Mouse (Mus musculus): Measurements from ENCODE around the gene Rhox1. TPM values are rescaled to one million over a fixed set of nuclear protein-coding genes. Genes with fewer than 3 reads are reported as not detected.

Gene Rhox1
- not detected for polyA plus RNA-seq (2017; shearing (Covaris generic))

GRCm38 (mm10) chrX:37222158-37222557 is at the start of gene Rhox1:
Gene Rhox1, minus strand, starts transcription at chrX:37222258.

GRCm38 (mm10) chrX:37265038-37265437 is 43.0 kb upstream of the Rhox1 start, which contains the start of gene Rhox4a:
Gene Rhox4a, plus strand, starts transcription at chrX:37265338.

GRCm38 (mm10) chrX:37249619-37250018 is 27.6 kb upstream of the Rhox1 start, which contains the start of gene Rhox3a:
Gene Rhox3a, plus strand, starts transcription at chrX:37249919.

GRCm38 (mm10) chrX:37244676-37245075 is 22.6 kb upstream of the Rhox1 start, which contains the start of gene Rhox2a:
Gene Rhox2a, plus strand, starts transcription at chrX:37244976.

GRCm38 (mm10) chrX:37210941-37211340 is 11.1 kb downstream of the Rhox1 start, which contains the start of gene Gm9:
Gene Gm9, minus strand, starts transcription at chrX:37211041.

GRCm38 (mm10) chrX:37191105-37191743 is 30.8 kb downstream of the Rhox1 start, which contains the start of the genes Ndufa1 and Rnf113a1:
Gene Ndufa1, minus strand, starts transcription at chrX:37191163.
Gene Rnf113a1, plus strand, starts transcription at chrX:37191245.

GRCm38 (mm10) chrX:37168742-37169141 is 53.3 kb downstream of the Rhox1 start, which contains the start of gene Akap14:
Gene Akap14, minus strand, starts transcription at chrX:37168842.

Other genes starting within 250 kb of the Rhox1 start
- gene Sept6, start 230.5 kb downstream of the Rhox1 start, polyA plus RNA-seq (2017; shearing (Covaris generic)), result 141 TPM
- not detected for gene Sowahd, start 173.4 kb downstream of the Rhox1 start, polyA plus RNA-seq (2017; shearing (Covaris generic))
- 514 TPM for gene Rpl39, start 136.9 kb downstream of the Rhox1 start, polyA plus RNA-seq (2017; shearing (Covaris generic))
- 13.0 TPM for gene Upf3b, start 111.9 kb downstream of the Rhox1 start, polyA plus RNA-seq (2017; shearing (Covaris generic))
- 16.9 TPM for gene Nkap, start 95.5 kb downstream of the Rhox1 start, polyA plus RNA-seq (2017; shearing (Covaris generic))
- not detected for gene Akap14, start 53.4 kb downstream of the Rhox1 start, polyA plus RNA-seq (2017; shearing (Covaris generic))
- 154 TPM for gene Ndufa1, start 31.1 kb downstream of the Rhox1 start, polyA plus RNA-seq (2017; shearing (Covaris generic))
- gene Rnf113a1, start 31.0 kb downstream of the Rhox1 start, polyA plus RNA-seq (2017; shearing (Covaris generic)), result 6.5 TPM
- not detected for gene Gm9, start 11.2 kb downstream of the Rhox1 start, polyA plus RNA-seq (2017; shearing (Covaris generic))
- not detected for gene Rhox2a, start 22.7 kb upstream of the Rhox1 start, polyA plus RNA-seq (2017; shearing (Covaris generic))
- gene Rhox3a, start 27.7 kb upstream of the Rhox1 start, polyA plus RNA-seq (2017; shearing (Covaris generic)), result not detected
- 0.37 TPM for gene Rhox4a, start 43.1 kb upstream of the Rhox1 start, polyA plus RNA-seq (2017; shearing (Covaris generic))
- not detected for gene Rhox3a2, start 157.8 kb upstream of the Rhox1 start, polyA plus RNA-seq (2017; shearing (Covaris generic))
- gene Rhox4a2, start 168.6 kb upstream of the Rhox1 start, polyA plus RNA-seq (2017; shearing (Covaris generic)), result not detected
- not detected for gene Rhox2b, start 189.8 kb upstream of the Rhox1 start, polyA plus RNA-seq (2017; shearing (Covaris generic))
- gene Rhox4b, start 210.2 kb upstream of the Rhox1 start, polyA plus RNA-seq (2017; shearing (Covaris generic)), result not detected
- not detected for gene Rhox2c, start 231.4 kb upstream of the Rhox1 start, polyA plus RNA-seq (2017; shearing (Covaris generic))
- not detected for gene Rhox3c, start 236.3 kb upstream of the Rhox1 start, polyA plus RNA-seq (2017; shearing (Covaris generic))